Mouse (Mus musculus) stomach, embryonic 16.5 days (tissue): ENCODE results near the gene Cnnm2. TPM values are rescaled to one million over a fixed set of nuclear protein-coding genes. Genes with fewer than 3 reads are reported as not detected.

Experiments
- ATAC-seq: fragments of 200-750 bp; cut with Nextera tagmentation; 2 replicates; pipeline ENCODE4 v1.8.0; 2017; ENCODE audit warnings: moderate number of reproducible peaks, moderate TSS enrichment; ENCODE audit not compliant: insufficient read depth, low FRiP score
- H3K27ac ChIP-seq: fragments of 300-500 bp; sonication (generic); 2 replicates; pipeline ENCODE4 v1.5.1; 2014; ENCODE audit warnings: low read length
- H3K27me3 ChIP-seq: fragments of 300-500 bp; sonication (generic); 2 replicates; pipeline ENCODE4 v1.6.1; 2014; ENCODE audit warnings: low read length, control low read depth, mixed read lengths; ENCODE audit not compliant: control insufficient read depth, insufficient read depth
- H3K36me3 ChIP-seq: fragments of 300-500 bp; sonication (generic); 2 replicates; pipeline ENCODE4 v1.6.1; 2014; ENCODE audit warnings: low read length; ENCODE audit not compliant: control insufficient read depth, insufficient read depth
- H3K4me1 ChIP-seq: fragments of 300-500 bp; sonication (generic); 2 replicates; pipeline ENCODE4 v1.6.1; 2014; ENCODE audit warnings: low read length, control low read depth, mixed read lengths; ENCODE audit not compliant: control insufficient read depth, insufficient read depth
- H3K4me2 ChIP-seq: fragments of 300-500 bp; sonication (generic); 2 replicates; pipeline ENCODE4 v1.6.1; 2014; ENCODE audit warnings: low read depth, low read length, mixed read lengths
- H3K4me3 ChIP-seq: fragments of 300-500 bp; sonication (generic); replicated peaks from 2 replicates; pipeline ENCODE4 v1.5.1; 2014; ENCODE audit warnings: mild to moderate bottlenecking, low read length
- H3K9ac ChIP-seq: fragments of 300-500 bp; sonication (generic); 2 replicates; pipeline ENCODE4 v1.6.1; 2014; ENCODE audit warnings: low read length
- H3K9me3 ChIP-seq: fragments of 300-500 bp; sonication (generic); replicated peaks from 2 replicates; pipeline ENCODE4 v1.6.1; 2016; ENCODE audit warnings: low read length, control low read depth; ENCODE audit not compliant: control insufficient read depth
- WGBS: fragments of 180-500 bp; shearing (Covaris S2); extraction: QIAGEN DNeasy Blood & Tissue Kit; methylation state at CpG from one replicate; pipeline ENCODE4 v1.1.7; 2014; 5-methylcytosine and 5-hydroxymethylcytosine counted together
- polyA plus RNA-seq: library from polyadenylated mRNA; unstranded; fragments of >200 nt; fragmentation: Nextera tagmentation; extraction: Ambion mirVana; gene quantifications from 2 replicates; pipeline ENCODE4 v1.2.1, GENCODE M21; 2015

Gene Cnnm2
- polyA plus RNA-seq, 1 experiment from 2014 or later = 1.5 TPM

DNA sequence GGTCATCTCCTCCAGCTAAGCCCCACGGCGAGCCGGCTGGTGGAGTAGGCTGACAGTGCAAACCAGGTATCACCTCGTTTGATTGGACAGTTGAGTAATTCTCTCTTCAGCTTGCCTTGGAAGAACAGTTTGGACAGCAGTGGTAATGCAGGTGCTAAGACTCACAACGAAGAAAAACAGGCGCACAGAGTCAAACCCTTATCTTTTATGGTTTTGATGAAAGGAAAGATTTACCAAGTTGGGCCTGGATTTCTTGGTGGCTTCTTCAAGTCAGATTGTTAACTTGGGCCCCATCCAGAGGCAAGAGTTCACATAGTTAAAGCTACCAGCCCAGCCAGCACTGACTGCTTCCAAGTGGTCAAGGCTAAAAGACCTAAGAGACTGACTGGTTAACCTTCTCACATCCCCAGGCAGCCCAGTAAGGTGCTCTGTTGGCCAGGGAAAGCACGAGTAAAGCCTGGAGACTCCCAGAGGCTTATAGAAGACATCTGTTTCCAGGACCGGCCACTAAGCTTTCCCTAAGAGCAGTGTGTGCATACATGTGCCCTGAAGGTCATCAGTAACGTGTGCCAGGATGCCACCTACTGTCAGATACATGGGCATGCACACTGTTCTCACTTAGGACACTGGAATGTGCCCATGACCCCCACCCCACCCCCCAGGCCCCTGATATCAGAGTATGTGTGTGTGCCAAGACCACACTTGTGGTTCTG is 96.0 kb downstream of the Cnnm2 start:
- no peak overlapping the region for H3K4me3 ChIP-seq
- H3K9me3 ChIP-seq = no peaks in the 10 kb centered on the region
- WGBS = 48% methylated on average over 9 of the region's 9 CpGs
- H3K36me3 ChIP-seq = no peaks in the 10 kb centered on the region
- no peak for ATAC-seq
- no peak overlapping the region for H3K4me2 ChIP-seq
- H3K27ac ChIP-seq = no peak overlapping the region
- no peaks in the 10 kb centered on the region for H3K27me3 ChIP-seq
- no peak overlapping the region for H3K9ac ChIP-seq
- H3K4me1 ChIP-seq = peaks cover 2% of the 10 kb centered on the region; the same call in 1 of the 2 replicates

DNA sequence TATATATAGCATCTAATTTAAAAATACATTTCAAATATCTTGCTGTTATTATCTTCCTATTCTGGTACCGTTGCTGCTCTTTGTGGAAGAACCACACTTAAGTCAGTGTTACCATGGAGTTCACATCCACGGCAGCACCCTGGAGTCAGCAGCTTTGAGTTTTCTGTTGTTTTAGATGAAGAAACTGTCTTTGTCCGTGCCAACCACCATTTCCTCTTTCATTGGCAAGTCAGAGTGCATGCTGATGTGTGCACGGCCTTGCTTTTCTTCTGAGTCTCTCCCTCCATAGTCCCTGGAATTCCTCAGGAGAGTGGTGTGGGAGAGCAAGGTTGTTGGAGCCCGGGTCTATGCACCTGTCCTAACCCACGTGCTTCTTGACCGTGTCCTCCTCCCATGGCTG is 96.8 kb downstream of the Cnnm2 start:
- H3K27me3 ChIP-seq = no peaks in the 10 kb centered on the region
- H3K36me3 ChIP-seq = no peaks in the 10 kb centered on the region
- H3K27ac ChIP-seq = no peak overlapping the region
- peaks cover 8% of the 10 kb centered on the region for H3K4me1 ChIP-seq
- ATAC-seq = no peak
- H3K4me2 ChIP-seq = no peak overlapping the region
- H3K4me3 ChIP-seq = no peak overlapping the region
- no peaks in the 10 kb centered on the region for H3K9me3 ChIP-seq
- 86% methylated on average over 7 of the region's 7 CpGs for WGBS
- no peak overlapping the region for H3K9ac ChIP-seq

DNA sequence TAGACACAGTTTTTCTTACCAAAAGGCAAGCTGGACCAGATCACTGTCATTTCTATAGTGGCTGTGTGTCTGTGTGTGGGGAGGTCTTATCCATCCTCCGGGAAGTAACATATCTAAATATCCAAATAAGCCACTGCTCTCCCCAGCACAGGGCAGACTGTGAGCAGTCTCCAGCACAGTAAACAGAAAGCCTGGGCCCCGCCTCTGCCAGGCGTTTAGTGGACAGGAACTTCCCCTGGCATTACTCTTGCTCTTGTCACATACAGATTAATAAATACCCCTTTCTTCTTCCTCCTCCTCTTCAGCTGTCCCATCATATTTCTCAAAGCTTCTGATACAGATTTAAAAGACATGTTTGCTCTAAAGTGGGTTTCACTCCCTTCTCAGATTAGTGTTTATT is 101.2 kb downstream of the Cnnm2 start:
- H3K27ac ChIP-seq = peak overlapping the region; percentile 38; the same call in 1 of the 2 replicates

GRCm38 (mm10) chr19:46863236-46863927 is 102.0 kb downstream of the Cnnm2 start:
- no peaks in the 10 kb centered on the region for H3K9me3 ChIP-seq
- no peak overlapping the region; the same call in 1 of the 2 replicates for H3K27ac ChIP-seq
- H3K4me3 ChIP-seq = no peak overlapping the region
- H3K36me3 ChIP-seq = no peaks in the 10 kb centered on the region
- H3K4me1 ChIP-seq = peaks cover 8% of the 10 kb centered on the region
- WGBS = 69% methylated on average over 17 of the region's 17 CpGs
- ATAC-seq = no peak
- no peaks in the 10 kb centered on the region for H3K27me3 ChIP-seq
- no peak overlapping the region for H3K4me2 ChIP-seq
- no peak overlapping the region for H3K9ac ChIP-seq

More for the DNA sequence above, 101.2 kb downstream of the Cnnm2 start:
- Histone ChIP-seq H3K27me3 (no peaks in the 10 kb centered on the region), H3K36me3 (no peaks in the 10 kb centered on the region), H3K4me1 (peaks cover 8% of the 10 kb centered on the region), H3K9me3 (no peaks in the 10 kb centered on the region), H3K4me3 (no peak overlapping the region), H3K4me2 (no peak overlapping the region), H3K9ac (no peak overlapping the region)
- no peak for ATAC-seq
- WGBS = 15% methylated on average over 3 of the region's 3 CpGs

GRCm38 (mm10) chr19:46864079-46864478 is 102.7 kb downstream of the Cnnm2 start:
- no peaks in the 10 kb centered on the region for H3K27me3 ChIP-seq
- 37% methylated on average over 6 of the region's 6 CpGs for WGBS
- no peaks in the 10 kb centered on the region for H3K9me3 ChIP-seq
- H3K4me2 ChIP-seq = no peak overlapping the region
- H3K36me3 ChIP-seq = no peaks in the 10 kb centered on the region
- no peak overlapping the region for H3K27ac ChIP-seq
- no peak overlapping the region for H3K4me3 ChIP-seq
- no peak for ATAC-seq
- no peak overlapping the region for H3K9ac ChIP-seq
- H3K4me1 ChIP-seq = peaks cover 8% of the 10 kb centered on the region

GRCm38 (mm10) chr19:46864731-46865331 is 103.4 kb downstream of the Cnnm2 start:
- no peaks in the 10 kb centered on the region for H3K9me3 ChIP-seq
- no peak overlapping the region for H3K9ac ChIP-seq
- no peak overlapping the region for H3K27ac ChIP-seq
- no peaks in the 10 kb centered on the region for H3K27me3 ChIP-seq
- 53% methylated on average over 6 of the region's 6 CpGs for WGBS
- no peak for ATAC-seq
- no peaks in the 10 kb centered on the region for H3K36me3 ChIP-seq
- H3K4me2 ChIP-seq = no peak overlapping the region
- H3K4me1 ChIP-seq = peaks cover 8% of the 10 kb centered on the region
- no peak overlapping the region for H3K4me3 ChIP-seq

DNA sequence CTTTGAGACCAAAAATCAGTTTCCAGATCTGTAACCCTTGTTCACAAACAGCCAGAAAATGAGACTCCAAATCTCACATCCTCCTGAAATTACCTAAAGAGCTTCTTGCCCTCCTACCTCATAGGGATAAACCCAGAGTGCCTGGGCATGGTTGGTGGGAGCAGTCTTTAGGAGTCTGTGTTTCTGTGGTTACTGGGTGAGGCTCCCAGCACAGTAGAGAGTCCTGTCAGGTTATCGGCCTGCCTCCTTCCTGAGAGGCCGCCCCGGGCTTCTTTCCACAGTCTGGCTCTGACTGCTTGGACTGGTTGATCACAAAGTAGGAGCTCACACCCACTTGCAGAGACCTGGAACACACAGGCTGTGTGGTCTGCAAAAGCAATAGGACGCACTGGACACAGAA is 104.0 kb downstream of the Cnnm2 start:
- 69% methylated on average over 4 of the region's 4 CpGs for WGBS
- no peaks in the 10 kb centered on the region for H3K27me3 ChIP-seq
- H3K27ac ChIP-seq = no peak overlapping the region
- H3K36me3 ChIP-seq = no peaks in the 10 kb centered on the region
- ATAC-seq = no peak
- peaks cover 8% of the 10 kb centered on the region for H3K4me1 ChIP-seq
- H3K4me3 ChIP-seq = no peak overlapping the region
- H3K9ac ChIP-seq = no peak overlapping the region
- H3K4me2 ChIP-seq = no peak overlapping the region
- H3K9me3 ChIP-seq = no peaks in the 10 kb centered on the region

- 54% methylated on average over 11 of the region's 11 CpGs for WGBS
- Histone ChIP-seq H3K27me3 (no peaks in the 10 kb centered on the region), H3K4me1 (no peaks in the 10 kb centered on the region; the same call in 1 of the 2 replicates), H3K4me2 (no peak overlapping the region), H3K9ac (no peak overlapping the region), H3K9me3 (no peaks in the 10 kb centered on the region), H3K4me3 (no peak overlapping the region), H3K27ac (no peak overlapping the region), H3K36me3 (no peaks in the 10 kb centered on the region)
- no peak for ATAC-seq
Measured at GRCm38 (mm10) chr19:46869049-46869448, 107.7 kb downstream of the Cnnm2 start.

- WGBS = 7% methylated on average over 6 of the region's 6 CpGs
- H3K4me2 ChIP-seq = no peak overlapping the region
- no peaks in the 10 kb centered on the region for H3K9me3 ChIP-seq
- H3K9ac ChIP-seq = 0 out of 2 replicates have a peak overlapping the region, but pooled peaks have one; percentile 32
- H3K4me1 ChIP-seq = no peaks in the 10 kb centered on the region; the same call in 1 of the 2 replicates
- no peak overlapping the region for H3K4me3 ChIP-seq
- no peaks in the 10 kb centered on the region for H3K27me3 ChIP-seq
- no peak overlapping the region for H3K27ac ChIP-seq
- no peaks in the 10 kb centered on the region for H3K36me3 ChIP-seq
- peak; percentile 79; the same call in 1 of the 2 replicates for ATAC-seq
Measured at GRCm38 (mm10) chr19:46869526-46869925, 108.1 kb downstream of the Cnnm2 start.
